Mouse (Mus musculus) layer of hippocampus, adult 18-20 months (tissue): ENCODE measurements around the gene Mcm8. TPM values are rescaled to one million over a fixed set of nuclear protein-coding genes. Genes with fewer than 3 reads are reported as not detected.

Source experiments
- DNase-seq, 2 experiments: peaks; one replicate each; pipeline ENCODE4 v3.0.0; 2022; ENCODE audit warnings: low spot score in 2 of 2
- long read RNA-seq: library from polyadenylated mRNA; stranded (forward); transcript quantifications from one replicate; pipeline ENCODE4 v2.0.0, GENCODE M21; 2021
- total RNA-seq, 2 experiments: library from RNA; stranded (reverse); gene quantifications; 2 replicates each; pipeline ENCODE4 v1.2.3; 2021

The Mcm8 gene
- 1 to 10 TPM; 3.8 to 4.4 TPM for total RNA-seq
- long read RNA-seq, transcript Mcm8-201 (19 exons, 3,179 nt): major isoform, 6 of 6 reads
- long read RNA-seq, partial matches to known transcripts: 0 of 6 reads
- long read RNA-seq, other reads (novel, unspliced or antisense): 0 of 6 reads

- peak; percentile 85 to 93 for DNase-seq
These were observed at the start of gene Mcm8, which contains the start of gene Trmt6 for GRCm38 (mm10) chr2:132815608-132816314. Mcm8 (plus strand) TSS chr2:132816141. Trmt6 (minus strand) TSS chr2:132816055.

- DNase-seq: no peak
These were observed 45.1 kb upstream of the Mcm8 start for GRCm38 (mm10) chr2:132770822-132771221.

GRCm38 (mm10) chr2:132780978-132781377 is 35.0 kb upstream of the Mcm8 start, which contains the start of gene Chgb:
Chgb (plus strand) TSS chr2:132781278.
- DNase-seq: no peak

GRCm38 (mm10) chr2:132781439-132782068 is 34.4 kb upstream of the Mcm8 start:
- peak; percentile 78 to 88 for DNase-seq

- no peak for DNase-seq
These were observed 31.9 kb upstream of the Mcm8 start for GRCm38 (mm10) chr2:132784039-132784438.

GRCm38 (mm10) chr2:132793441-132794203 is 22.3 kb upstream of the Mcm8 start:
- no peak for DNase-seq

- DNase-seq: no peak
These were observed 21.7 kb upstream of the Mcm8 start for GRCm38 (mm10) chr2:132794204-132794586.

GRCm38 (mm10) chr2:132802976-132803375 is 13.0 kb upstream of the Mcm8 start:
- DNase-seq: no peak

- DNase-seq: no peak
These were observed 25.1 kb downstream of the Mcm8 start for GRCm38 (mm10) chr2:132841071-132841470.

GRCm38 (mm10) chr2:132846407-132847358 is 30.7 kb downstream of the Mcm8 start, which contains the start of gene Crls1:
Crls1 (plus strand) TSS chr2:132846666.
- DNase-seq: peak; percentile 96 to 98

GRCm38 (mm10) chr2:132847581-132847980 is 31.6 kb downstream of the Mcm8 start:
- no peak for DNase-seq

GRCm38 (mm10) chr2:132848361-132848760 is 32.4 kb downstream of the Mcm8 start:
- DNase-seq: no peak

GRCm38 (mm10) chr2:132849141-132849540 is 33.2 kb downstream of the Mcm8 start:
- peak in 1 of 2 experiments; percentile 66 for DNase-seq

- peak in 1 of 2 experiments; percentile 35 for DNase-seq
These were observed 37.1 kb downstream of the Mcm8 start for GRCm38 (mm10) chr2:132853051-132853450.

GRCm38 (mm10) chr2:132856333-132856732 is 40.4 kb downstream of the Mcm8 start:
- no peak for DNase-seq

- peak in 1 of 2 experiments; percentile 51 for DNase-seq
These were observed 44.5 kb downstream of the Mcm8 start for GRCm38 (mm10) chr2:132860435-132860834.

GRCm38 (mm10) chr2:132861456-132861855 is 45.5 kb downstream of the Mcm8 start:
- DNase-seq: peak in 1 of 2 experiments; percentile 37

GRCm38 (mm10) chr2:132863325-132863724 is 47.4 kb downstream of the Mcm8 start:
- DNase-seq: no peak

- no peak for DNase-seq
These were observed 51.6 kb downstream of the Mcm8 start for GRCm38 (mm10) chr2:132867521-132867920.

- no peak for DNase-seq
These were observed 53.7 kb downstream of the Mcm8 start for GRCm38 (mm10) chr2:132869682-132870081.
